Mouse (Mus musculus): ENCODE results near the gene Zfp444. TPM values are rescaled to one million over a fixed set of nuclear protein-coding genes. Genes with fewer than 3 reads are reported as not detected.

Gene Zfp444
- polyA plus RNA-seq (2012; rRNA removed; ENCODE audit: low replicate concordance) = 17.5 and 42.8 TPM in 2 replicates

GRCm38 (mm10) chr7:6172006-6172649 lies at the start of gene Zfp444:
Zfp444 (plus strand) TSS chr7:6172226.

DNA sequence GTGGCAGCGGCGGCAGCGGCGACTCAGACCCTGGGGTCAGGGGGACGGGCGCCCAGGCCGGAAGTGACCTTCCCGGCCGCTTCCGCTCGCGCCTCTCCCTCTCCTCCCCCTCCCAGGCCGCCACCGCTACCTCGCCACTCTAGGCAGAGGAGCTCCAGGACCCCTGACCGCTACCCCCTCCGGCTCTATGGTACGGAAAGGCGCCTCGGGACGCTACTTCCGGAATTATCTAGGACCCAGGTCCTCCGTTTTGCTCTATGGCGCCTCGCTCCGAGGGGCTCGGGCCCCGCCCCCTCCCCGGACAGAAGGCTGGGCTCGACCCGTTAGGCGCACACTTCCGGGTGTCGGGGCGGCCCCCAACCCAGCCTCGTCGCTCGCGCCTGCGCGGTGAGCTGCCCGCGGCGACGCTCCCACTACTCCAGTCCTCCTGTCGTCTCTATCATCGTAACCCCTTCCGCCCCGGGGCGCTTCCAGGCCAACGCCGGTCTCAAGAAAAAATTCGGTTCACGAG lies 16.1 kb upstream of the Zfp444 start, which contains the start of gene Zfp787:
Zfp787 (minus strand) TSS at position 97 of the 511 bp plus-strand sequence.

GRCm38 (mm10) chr7:6196790-6197189 lies 24.8 kb downstream of the Zfp444 start, which contains the start of gene Galp:
Galp (plus strand) TSS chr7:6197090.

DNA sequence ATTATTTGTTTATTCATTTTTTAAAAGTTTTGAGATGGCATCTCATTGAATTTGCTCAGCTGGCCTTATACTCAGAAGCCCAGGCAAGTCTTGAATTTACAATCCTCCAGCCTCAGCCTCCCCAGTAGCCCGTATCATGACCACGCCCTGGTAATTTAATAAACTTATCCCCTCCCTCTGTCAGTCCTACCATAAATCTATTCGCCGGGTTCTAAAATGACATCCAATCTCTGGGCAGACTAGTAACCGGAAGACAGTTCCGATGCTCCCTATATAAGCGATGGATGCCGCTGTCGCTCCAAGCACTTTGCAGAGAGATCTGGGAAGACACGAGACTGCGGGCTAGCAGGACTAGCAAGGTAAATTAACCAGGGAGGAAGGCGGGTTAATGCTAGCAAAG lies 50.0 kb downstream of the Zfp444 start, which contains the start of gene Zscan5b:
Zscan5b (plus strand) TSS at position 301 of the 400 bp plus-strand sequence.

Other genes starting within 250 kb of the Zfp444 start
- gene Vmn1r65, start 161.2 kb upstream of the Zfp444 start, polyA plus RNA-seq (2012; rRNA removed; ENCODE audit: low replicate concordance) = not detected in 2 replicates
- gene Nlrp4c, start 127.1 kb upstream of the Zfp444 start, polyA plus RNA-seq (2012; rRNA removed; ENCODE audit: low replicate concordance) = not detected in 2 replicates
- gene Zfp787, start 16.2 kb upstream of the Zfp444 start, polyA plus RNA-seq (2012; rRNA removed; ENCODE audit: low replicate concordance) = 45.1 and 57.5 TPM in 2 replicates
- not detected in 2 replicates for gene Galp, start 24.9 kb downstream of the Zfp444 start, polyA plus RNA-seq (2012; rRNA removed; ENCODE audit: low replicate concordance)
- not detected in 2 replicates for gene Zscan5b, start 50.1 kb downstream of the Zfp444 start, polyA plus RNA-seq (2012; rRNA removed; ENCODE audit: low replicate concordance)
- not detected in 2 replicates for gene Epp13, start 80.5 kb downstream of the Zfp444 start, polyA plus RNA-seq (2012; rRNA removed; ENCODE audit: low replicate concordance)
- 0.12 TPM in 1 of 2 replicates, not detected in the other for gene Zfp667, start 114.4 kb downstream of the Zfp444 start, polyA plus RNA-seq (2012; rRNA removed; ENCODE audit: low replicate concordance)
- not detected in 2 replicates for gene Zfp583, start 159.1 kb downstream of the Zfp444 start, polyA plus RNA-seq (2012; rRNA removed; ENCODE audit: low replicate concordance)
- gene Gm3854, start 171.5 kb downstream of the Zfp444 start, polyA plus RNA-seq (2012; rRNA removed; ENCODE audit: low replicate concordance) = not detected in 2 replicates
- gene Zfp78, start 191.1 kb downstream of the Zfp444 start, polyA plus RNA-seq (2012; rRNA removed; ENCODE audit: low replicate concordance) = 0.02 TPM in 1 of 2 replicates, not detected in the other
- gene Zfp28, start 211.1 kb downstream of the Zfp444 start, polyA plus RNA-seq (2012; rRNA removed; ENCODE audit: low replicate concordance) = 0.18 and 0.23 TPM in 2 replicates
- not detected in 2 replicates for gene Smim17, start 226.5 kb downstream of the Zfp444 start, polyA plus RNA-seq (2012; rRNA removed; ENCODE audit: low replicate concordance)
- not detected in 2 replicates for gene Gm20715, start 238.1 kb downstream of the Zfp444 start, polyA plus RNA-seq (2012; rRNA removed; ENCODE audit: low replicate concordance)